Mouse (Mus musculus) hindbrain, embryonic 14.5 days (tissue): ENCODE data around the gene Prss29. TPM values are rescaled to one million over a fixed set of nuclear protein-coding genes. Genes with fewer than 3 reads are reported as not detected.

Source experiments
- polyA plus RNA-seq: library from polyadenylated mRNA; unstranded; fragments of >200 nt; fragmentation: Nextera tagmentation; extraction: Ambion mirVana; gene quantifications from 2 replicates; pipeline ENCODE4 v1.2.1, GENCODE M21; 2014

Gene Prss29
- polyA plus RNA-seq, 1 experiment from 2014 or later = not detected

Other genes starting within 250 kb of the Prss29 start
- gene Tmem204, start 235.1 kb upstream of the Prss29 start, polyA plus RNA-seq = 11.3 and 12.4 TPM in 2 replicates
- 39.8 and 41.7 TPM in 2 replicates for gene Telo2, start 202.7 kb upstream of the Prss29 start, polyA plus RNA-seq
- not detected in 2 replicates for gene Ptx4, start 197.9 kb upstream of the Prss29 start, polyA plus RNA-seq
- 28.1 and 29.4 TPM in 2 replicates for gene Clcn7, start 185.3 kb upstream of the Prss29 start, polyA plus RNA-seq
- not detected in 2 replicates for gene Ccdc154, start 156.2 kb upstream of the Prss29 start, polyA plus RNA-seq
- gene Gm38655, start 143.2 kb upstream of the Prss29 start, polyA plus RNA-seq = not detected in 2 replicates
- 30.3 and 31.5 TPM in 2 replicates for gene BC003965, start 134.1 kb upstream of the Prss29 start, polyA plus RNA-seq
- 9.4 and 9.9 TPM in 2 replicates for gene Unkl, start 130.3 kb upstream of the Prss29 start, polyA plus RNA-seq
- 90.5 and 91.1 TPM in 2 replicates for gene Gnptg, start 78.5 kb upstream of the Prss29 start, polyA plus RNA-seq
- 52.1 and 53.4 TPM in 2 replicates for gene Tsr3, start 78.5 kb upstream of the Prss29 start, polyA plus RNA-seq
- gene Baiap3, start 62.3 kb upstream of the Prss29 start, polyA plus RNA-seq = 10.8 and 15.9 TPM in 2 replicates
- 430 and 441 TPM in 2 replicates for gene Ube2i, start 44.0 kb upstream of the Prss29 start, polyA plus RNA-seq
- not detected in 2 replicates for gene Prss34, start 20.3 kb upstream of the Prss29 start, polyA plus RNA-seq
- not detected in 2 replicates for gene Prss28, start 10.0 kb upstream of the Prss29 start, polyA plus RNA-seq
- not detected in 2 replicates for gene Tpsab1, start 26.9 kb downstream of the Prss29 start, polyA plus RNA-seq
- gene Tpsb2, start 47.7 kb downstream of the Prss29 start, polyA plus RNA-seq = 0.36 TPM in 1 of 2 replicates, not detected in the other
- gene Tpsg1, start 50.6 kb downstream of the Prss29 start, polyA plus RNA-seq = 1.2 TPM in 1 of 2 replicates, not detected in the other
- gene Cacna1h, start 115.1 kb downstream of the Prss29 start, polyA plus RNA-seq = 10.6 and 14.1 TPM in 2 replicates
- 1.2 and 2.4 TPM in 2 replicates for gene Tekt4, start 136.0 kb downstream of the Prss29 start, polyA plus RNA-seq
- gene Sstr5, start 178.6 kb downstream of the Prss29 start, polyA plus RNA-seq = 0.47 and 0.76 TPM in 2 replicates